Mouse (Mus musculus) MEL (cell line): ENCODE results near the gene Rcor1. TPM values are rescaled to one million over a fixed set of nuclear protein-coding genes. Genes with fewer than 3 reads are reported as not detected.

Experiments
- DNase-seq: peaks from one replicate; pipeline ENCODE4 v3.0.0; 2011; ENCODE audit warnings: low read depth, low spot score
- H3K27ac ChIP-seq: 2 replicates; pipeline ENCODE4 v1.5.1; 2012; ENCODE audit warnings: low read depth, mild to moderate bottlenecking, control low read depth, low read length, moderate library complexity; ENCODE audit not compliant: control insufficient read depth
- H3K27me3 ChIP-seq, 2 experiments: fragments of 150-350 bp in 1 of 2; sonication (generic) in 1 of 2; 2 replicates each; pipeline ENCODE4 v1.6.1; 2012; ENCODE audit warnings: low read length in 2 of 2, mild to moderate bottlenecking in 2 of 2, improper control_type of control experiment in 1 of 2, moderate library complexity in 1 of 2; ENCODE audit not compliant: insufficient read depth in 2 of 2, control insufficient read depth in 1 of 2
- H3K36me3 ChIP-seq, 2 experiments: 2 replicates each; pipeline ENCODE4 v1.6.1; 2012 to 2014; ENCODE audit warnings: low read length in 2 of 2, improper control_type of control experiment in 1 of 2, inconsistent platforms in 1 of 2, mild to moderate bottlenecking in 1 of 2; ENCODE audit not compliant: insufficient read depth in 2 of 2, control insufficient read depth in 1 of 2
- H3K4me1 ChIP-seq, 2 experiments: fragments of 150-350 bp in 1 of 2; sonication (generic) in 1 of 2; 2 replicates each; pipeline ENCODE4 v1.6.1; 2012; ENCODE audit warnings: low read length in 2 of 2, improper control_type of control experiment in 1 of 2, mild to moderate bottlenecking in 1 of 2; ENCODE audit not compliant: insufficient read depth in 2 of 2, control insufficient read depth in 1 of 2
- H3K4me3 ChIP-seq, 2 experiments: fragments of 150-350 bp in 1 of 2; sonication (generic) in 1 of 2; 2 replicates each; pipeline ENCODE4 v1.5.1; 2012; ENCODE audit warnings: low read depth in 2 of 2, low read length in 2 of 2, mild to moderate bottlenecking in 2 of 2, moderate library complexity in 2 of 2, control low read depth in 1 of 2, improper control_type of control experiment in 1 of 2; ENCODE audit not compliant: control insufficient read depth in 1 of 2, insufficient read depth in 1 of 2
- H3K79me2 ChIP-seq: 2 replicates; pipeline ENCODE4 v1.6.1; 2012; ENCODE audit warnings: mild to moderate bottlenecking, low read length, moderate library complexity; ENCODE audit not compliant: control insufficient read depth, poor library complexity, insufficient read depth
- H3K9ac ChIP-seq: 2 replicates; pipeline ENCODE4 v1.6.1; 2012; ENCODE audit warnings: low read depth, mild to moderate bottlenecking, control low read depth, low read length, moderate library complexity; ENCODE audit not compliant: control insufficient read depth, poor library complexity, severe bottlenecking
- H3K9me3 ChIP-seq: fragments of 150-350 bp; sonication (generic); replicated peaks from 2 replicates; pipeline ENCODE4 v1.6.1; 2012; ENCODE audit warnings: mild to moderate bottlenecking, low read length, improper control_type of control experiment, moderate library complexity; ENCODE audit not compliant: insufficient read depth
- BHLHE40 ChIP-seq: IDR thresholded peaks from 2 replicates; pipeline ENCODE4 v1.6.1; 2012; ENCODE audit warnings: low read depth, mild to moderate bottlenecking, inconsistent platforms, low read length, improper control_type of control experiment, borderline replicate concordance
- CHD2 ChIP-seq: IDR thresholded peaks from 2 replicates; pipeline ENCODE4 v1.6.1; 2011; ENCODE audit warnings: low read length, improper control_type of control experiment
- ETS1 ChIP-seq: IDR thresholded peaks from 2 replicates; pipeline ENCODE4 v1.6.1; 2012; ENCODE audit warnings: low read depth, mild to moderate bottlenecking, inconsistent platforms, low read length, improper control_type of control experiment, moderate library complexity
- GABPA ChIP-seq: IDR thresholded peaks from 2 replicates; pipeline ENCODE4 v1.6.1; 2012; ENCODE audit warnings: low read depth, mild to moderate bottlenecking, inconsistent platforms, low read length, improper control_type of control experiment, moderate library complexity
- GATA1 ChIP-seq: IDR thresholded peaks from 2 replicates; pipeline ENCODE4 v1.6.1; 2011; ENCODE audit warnings: low read depth, low read length, improper control_type of control experiment
- MEF2A ChIP-seq: IDR thresholded peaks from 2 replicates; pipeline ENCODE4 v1.6.1; 2014; ENCODE audit warnings: low read depth, mild to moderate bottlenecking, inconsistent platforms, low read length, improper control_type of control experiment; ENCODE audit not compliant: poor library complexity, insufficient replicate concordance, severe bottlenecking; ENCODE audit errors: extremely low read depth
- MYB ChIP-seq: IDR thresholded peaks from 2 replicates; pipeline ENCODE4 v1.6.1; 2011; ENCODE audit warnings: mild to moderate bottlenecking, low read depth, low read length, improper control_type of control experiment
- MYC ChIP-seq: IDR thresholded peaks from 2 replicates; pipeline ENCODE4 v1.6.1; 2011; ENCODE audit warnings: low read depth, mild to moderate bottlenecking, low read length, improper control_type of control experiment, moderate library complexity
- POLR2AphosphoS2 ChIP-seq: IDR thresholded peaks from 2 replicates; pipeline ENCODE4 v1.6.1; 2011; ENCODE audit warnings: low read length, improper control_type of control experiment
- POLR2AphosphoS5 ChIP-seq: IDR thresholded peaks from 2 replicates; pipeline ENCODE4 v1.6.1; 2012; ENCODE audit warnings: low read depth, borderline replicate concordance, mild to moderate bottlenecking, inconsistent platforms, low read length, moderate library complexity, mixed read lengths
- TBP ChIP-seq: IDR thresholded peaks from 2 replicates; pipeline ENCODE4 v1.8.0; 2011; ENCODE audit warnings: low read depth, low read length, improper control_type of control experiment
- TCF12 ChIP-seq: IDR thresholded peaks from 2 replicates; pipeline ENCODE4 v1.6.1; 2014; ENCODE audit warnings: low read depth, mild to moderate bottlenecking, inconsistent platforms, low read length, improper control_type of control experiment, moderate library complexity
- ZC3H11A ChIP-seq: IDR thresholded peaks from 2 replicates; pipeline ENCODE4 v1.6.1; 2012; ENCODE audit warnings: low read depth, mild to moderate bottlenecking, inconsistent platforms, low read length, improper control_type of control experiment
- ZNF384 ChIP-seq: IDR thresholded peaks from 2 replicates; pipeline ENCODE4 v1.6.1; 2012; ENCODE audit warnings: low read depth, mild to moderate bottlenecking, inconsistent platforms, low read length, improper control_type of control experiment
- polyA plus RNA-seq, 2 experiments: library from polyadenylated mRNA; stranded (reverse) in 1 of 2; unstranded in 1 of 2; fragments of >175 nt in 1 of 2; fragments of >200 nt in 1 of 2; gene quantifications; 2 replicates each; pipeline versions ENCODE4 v1.2.1 to v1.2.4; 2012; ENCODE audit warnings: low replicate concordance in 2 of 2, low read depth in 1 of 2; ENCODE audit not compliant: insufficient read length in 2 of 2, insufficient read depth in 1 of 2, missing spikeins in 1 of 2
- total RNA-seq: library from RNA; depleted of rRNA; stranded (reverse); fragments of 300-350 nt; gene quantifications from 2 replicates; pipeline ENCODE4 v1.2.3, GENCODE M21; 2012

Gene Rcor1
- total and polyA plus RNA-seq, 3 experiments: 23.1 to 44.3 (median 37.1) TPM

- Histone ChIP-seq H3K27ac (no peak overlapping the region), H3K9me3 (no peaks in the 10 kb centered on the region), H3K9ac (no peak overlapping the region), H3K79me2 (no peaks in the 10 kb centered on the region), H3K4me1 (peaks cover 0 to 10% of the 10 kb centered on the region in 2 experiments; a peak in 1 of 4 replicates), H3K36me3 (no peaks in the 10 kb centered on the region), H3K4me3 (no peak overlapping the region), H3K27me3 (no peaks in the 10 kb centered on the region)
- no peak for DNase-seq
- TF ChIP-seq MYB (no peak), ETS1 (no peak), GATA1 (no peak), POLR2AphosphoS2 (no peak), ZC3H11A (no peak), CHD2 (no peak)
- TF ChIP-seq, all 39 proteins: peak for 0
Observed at GRCm38 (mm10) chr12:111018068-111018467, 21.1 kb upstream of the Rcor1 start.

DNA sequence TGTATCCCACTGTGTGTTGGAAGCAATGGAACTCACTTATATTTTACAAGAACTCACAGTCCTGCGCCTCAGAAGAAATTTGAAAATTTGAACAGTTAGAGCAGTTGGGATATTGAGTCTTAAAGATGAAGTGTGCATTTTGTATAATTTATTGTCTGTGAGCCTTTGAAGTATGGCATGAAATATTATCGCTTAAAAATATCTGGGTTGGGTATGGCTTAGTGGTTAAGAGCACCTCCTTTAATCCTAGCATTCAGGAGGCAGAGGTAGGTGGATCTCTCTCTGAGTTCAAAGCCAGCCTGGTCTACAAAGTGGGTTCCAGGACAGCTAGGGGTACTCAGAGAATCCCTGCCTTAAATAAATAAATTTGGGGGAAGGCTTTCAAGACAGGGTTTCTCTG is 20.1 kb upstream of the Rcor1 start:
- no peak for DNase-seq
- TF ChIP-seq TBP (peak; percentile 94), GATA1 (no peak), MEF2A (no peak), ZNF384 (no peak), TCF12 (no peak), POLR2AphosphoS5 (no peak), MYC (no peak)
- Histone ChIP-seq H3K27me3 (no peaks in the 10 kb centered on the region), H3K4me1 (peaks cover 0 to 10% of the 10 kb centered on the region in 2 experiments; a peak in 1 of 4 replicates), H3K36me3 (no peaks in the 10 kb centered on the region), H3K79me2 (no peaks in the 10 kb centered on the region), H3K4me3 (no peak overlapping the region), H3K9me3 (no peaks in the 10 kb centered on the region), H3K9ac (no peak overlapping the region), H3K27ac (no peak overlapping the region)

DNA sequence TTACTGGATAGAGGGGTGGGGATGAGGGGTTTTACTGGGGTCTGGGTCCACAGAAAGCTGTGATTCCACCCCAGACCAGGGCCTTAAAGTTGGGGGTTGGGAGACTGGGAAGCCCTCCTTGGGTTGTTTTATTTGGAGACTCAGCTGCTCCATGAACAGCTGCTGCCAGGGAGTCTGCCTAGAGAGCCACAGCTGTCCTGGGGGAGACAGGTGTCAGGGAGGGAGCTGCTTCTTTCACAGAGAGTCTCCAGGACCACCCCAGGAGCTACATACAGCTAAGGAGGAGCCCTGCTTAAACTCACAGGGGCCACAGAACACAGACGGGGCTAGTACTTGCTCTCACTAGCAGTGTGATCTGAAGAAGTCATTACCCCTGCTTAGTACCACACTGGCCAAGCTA is 18.0 kb upstream of the Rcor1 start:
- DNase-seq: no peak
- Histone ChIP-seq H3K27ac (no peak overlapping the region), H3K4me1 (peaks cover 0 to 10% of the 10 kb centered on the region in 2 experiments; a peak in 1 of 4 replicates)
- no peak for TF ChIP-seq ZNF384
- no peak for TF ChIP-seq GABPA
- no peak for TF ChIP-seq BHLHE40
- TF ChIP-seq, all 39 proteins: peak for 0
- H3K9me3 ChIP-seq: no peaks in the 10 kb centered on the region
- no peak overlapping the region for H3K9ac ChIP-seq
- H3K79me2 ChIP-seq: no peaks in the 10 kb centered on the region
- no peaks in the 10 kb centered on the region for H3K36me3 ChIP-seq
- H3K4me3 ChIP-seq: no peak overlapping the region
- H3K27me3 ChIP-seq: no peaks in the 10 kb centered on the region
